Mouse (Mus musculus) heart, embryonic 10.5 days (tissue): Measurements from ENCODE around the gene Kmt5a. TPM values are rescaled to one million over a fixed set of nuclear protein-coding genes. Genes with fewer than 3 reads are reported as not detected.

Experiments
- microRNA-seq: library from miRNA; unstranded; fragments of <30 nt; microRNA quantifications from one replicate; pipeline ENCODE4, GENCODE M21; 2017
- polyA plus RNA-seq: library from polyadenylated mRNA; unstranded; fragments of >200 nt; fragmentation: Nextera tagmentation; extraction: Ambion mirVana; gene quantifications from 2 replicates; pipeline ENCODE4 v1.2.1, GENCODE M21; 2016

Gene Kmt5a
- polyA plus RNA-seq, 1 experiment from 2014 or later: 49.6 TPM

Small RNAs within 50 kb of the gene (microRNA-seq; reads per million reads assigned to microRNA genes)
- gene Gm27486: 1.3 reads per million

Other genes starting within 250 kb of the Kmt5a start
- 4.8 and 6.1 TPM in 2 replicates for gene Pitpnm2, start 190.2 kb upstream of the Kmt5a start, polyA plus RNA-seq
- 15.6 and 20.5 TPM in 2 replicates for gene Mphosph9, start 112.0 kb upstream of the Kmt5a start, polyA plus RNA-seq
- 22.1 and 22.9 TPM in 2 replicates for gene 2810006K23Rik, start 111.8 kb upstream of the Kmt5a start, polyA plus RNA-seq
- 34.4 and 43.7 TPM in 2 replicates for gene Cdk2ap1, start 76.8 kb upstream of the Kmt5a start, polyA plus RNA-seq
- gene Sbno1, start 13.9 kb upstream of the Kmt5a start, polyA plus RNA-seq: 74.4 and 80.5 TPM in 2 replicates
- gene Rilpl2, start 38.4 kb downstream of the Kmt5a start, polyA plus RNA-seq: 13.3 and 18.3 TPM in 2 replicates
- 25.5 and 26.8 TPM in 2 replicates for gene Snrnp35, start 43.2 kb downstream of the Kmt5a start, polyA plus RNA-seq
- 22.7 and 25.5 TPM in 2 replicates for gene Rilpl1, start 91.5 kb downstream of the Kmt5a start, polyA plus RNA-seq
- gene Tmed2, start 100.8 kb downstream of the Kmt5a start, polyA plus RNA-seq: 523 and 570 TPM in 2 replicates
- 11.4 and 13.0 TPM in 2 replicates for gene Ddx55, start 112.9 kb downstream of the Kmt5a start, polyA plus RNA-seq
- gene Eif2b1, start 139.2 kb downstream of the Kmt5a start, polyA plus RNA-seq: 73.6 and 88.1 TPM in 2 replicates
- 48.7 and 69.2 TPM in 2 replicates for gene Gtf2h3, start 139.2 kb downstream of the Kmt5a start, polyA plus RNA-seq
- 40.0 and 43.6 TPM in 2 replicates for gene Atp6v0a2, start 188.6 kb downstream of the Kmt5a start, polyA plus RNA-seq